Mouse (Mus musculus) heart, embryonic 16.5 days (tissue): ENCODE results near the gene Rnf26. TPM values are rescaled to one million over a fixed set of nuclear protein-coding genes. Genes with fewer than 3 reads are reported as not detected.

ENCODE experiments used
- ATAC-seq: fragments of 200-750 bp; cut with Nextera tagmentation; replicated peaks from 2 replicates; pipeline ENCODE4 v1.8.0; 2017; ENCODE audit warnings: moderate number of reproducible peaks; ENCODE audit not compliant: insufficient read depth, low FRiP score; ENCODE audit errors: extremely low read depth
- H3K27ac ChIP-seq: fragments of 300-500 bp; sonication (generic); 2 replicates; pipeline ENCODE4 v1.5.1; 2014; ENCODE audit warnings: mild to moderate bottlenecking, low read length, control low read depth, moderate library complexity
- H3K27me3 ChIP-seq: fragments of 300-500 bp; sonication (generic); 2 replicates; pipeline ENCODE4 v1.6.1; 2014; ENCODE audit warnings: low read length, mixed read lengths; ENCODE audit not compliant: control insufficient read depth, insufficient read depth
- H3K36me3 ChIP-seq: fragments of 300-500 bp; sonication (generic); 2 replicates; pipeline ENCODE4 v1.6.1; 2014; ENCODE audit not compliant: control insufficient read depth, insufficient read depth
- H3K4me1 ChIP-seq: fragments of 300-500 bp; sonication (generic); 2 replicates; pipeline ENCODE4 v1.6.1; 2014; ENCODE audit warnings: low read length, mixed read lengths; ENCODE audit not compliant: control insufficient read depth, insufficient read depth
- H3K4me2 ChIP-seq: fragments of 300-500 bp; sonication (generic); 2 replicates; pipeline ENCODE4 v1.6.1; 2014; ENCODE audit warnings: low read depth, mild to moderate bottlenecking, control low read depth, low read length
- H3K4me3 ChIP-seq: fragments of 300-500 bp; sonication (generic); 2 replicates; pipeline ENCODE4 v1.5.1; 2014; ENCODE audit warnings: mild to moderate bottlenecking, control low read depth, low read length
- H3K9ac ChIP-seq: fragments of 300-500 bp; sonication (generic); 2 replicates; pipeline ENCODE4 v1.6.1; 2014; ENCODE audit warnings: low read length, control low read depth
- H3K9me3 ChIP-seq: fragments of 300-500 bp; sonication (generic); replicated peaks from 2 replicates; pipeline ENCODE4 v1.6.1; 2016; ENCODE audit warnings: low read length; ENCODE audit not compliant: control insufficient read depth
- WGBS: fragments of 180-500 bp; shearing (Covaris S2); extraction: QIAGEN DNeasy Blood & Tissue Kit; methylation state at CpG from one replicate; pipeline ENCODE4 v1.1.7; 2014; 5-methylcytosine and 5-hydroxymethylcytosine counted together
- polyA plus RNA-seq: library from polyadenylated mRNA; unstranded; fragments of >200 nt; fragmentation: Nextera tagmentation; extraction: Ambion mirVana; gene quantifications from 2 replicates; pipeline ENCODE4 v1.2.1, GENCODE M21; 2015

Gene Rnf26
- polyA plus RNA-seq, 1 experiment from 2014 or later: 31.7 TPM

GRCm38 (mm10) chr9:44129633-44130032 is 16.3 kb upstream of the Rnf26 start:
- Histone ChIP-seq H3K4me3 (peak overlapping the region; percentile 53), H3K4me2 (peak overlapping the region; percentile 89), H3K36me3 (no peaks in the 10 kb centered on the region), H3K9ac (peak overlapping the region; percentile 82), H3K4me1 (peaks cover 42% of the 10 kb centered on the region), H3K9me3 (no peaks in the 10 kb centered on the region), H3K27me3 (no peaks in the 10 kb centered on the region), H3K27ac (peak overlapping the region; percentile 93)
- ATAC-seq: 0 out of 2 replicates have a peak, but pooled peaks have one; percentile 9
- 3% methylated on average over 9 of the region's 9 CpGs for WGBS

GRCm38 (mm10) chr9:44127351-44127801 is 14.1 kb upstream of the Rnf26 start:
- H3K4me3 ChIP-seq: no peak overlapping the region
- H3K4me1 ChIP-seq: peaks cover 32% of the 10 kb centered on the region
- ATAC-seq: no peak
- no peak overlapping the region for H3K9ac ChIP-seq
- no peak overlapping the region for H3K4me2 ChIP-seq
- no peaks in the 10 kb centered on the region for H3K36me3 ChIP-seq
- WGBS: 52% methylated on average over 3 of the region's 3 CpGs
- H3K9me3 ChIP-seq: no peaks in the 10 kb centered on the region
- peak overlapping the region; percentile 44 for H3K27ac ChIP-seq
- no peaks in the 10 kb centered on the region for H3K27me3 ChIP-seq

GRCm38 (mm10) chr9:44126746-44127145 is 13.4 kb upstream of the Rnf26 start:
- no peak overlapping the region for H3K4me2 ChIP-seq
- peak overlapping the region; percentile 34 for H3K27ac ChIP-seq
- H3K9ac ChIP-seq: no peak overlapping the region

GRCm38 (mm10) chr9:44125546-44126428 is 12.5 kb upstream of the Rnf26 start:
- peak overlapping the region; percentile 34 for H3K27ac ChIP-seq
- 34% methylated on average over 18 of the region's 18 CpGs for WGBS
- H3K36me3 ChIP-seq: no peaks in the 10 kb centered on the region
- no peaks in the 10 kb centered on the region for H3K27me3 ChIP-seq
- no peaks in the 10 kb centered on the region for H3K9me3 ChIP-seq
- peaks cover 26% of the 10 kb centered on the region for H3K4me1 ChIP-seq
- H3K4me3 ChIP-seq: 0 out of 2 replicates have a peak overlapping the region, but pooled peaks have one; percentile 2
- ATAC-seq: no peak
- peak overlapping the region; percentile 41 for H3K4me2 ChIP-seq
- 0 out of 2 replicates have a peak overlapping the region, but pooled peaks have one; percentile 3 for H3K9ac ChIP-seq

More at GRCm38 (mm10) chr9:44126746-44127145, 13.4 kb upstream of the Rnf26 start:
- H3K4me1 ChIP-seq: peaks cover 32% of the 10 kb centered on the region
- WGBS: 73% methylated on average over 3 of the region's 3 CpGs
- no peak for ATAC-seq
- H3K27me3 ChIP-seq: no peaks in the 10 kb centered on the region
- no peaks in the 10 kb centered on the region for H3K9me3 ChIP-seq
- H3K36me3 ChIP-seq: no peaks in the 10 kb centered on the region
- H3K4me3 ChIP-seq: no peak overlapping the region

DNA sequence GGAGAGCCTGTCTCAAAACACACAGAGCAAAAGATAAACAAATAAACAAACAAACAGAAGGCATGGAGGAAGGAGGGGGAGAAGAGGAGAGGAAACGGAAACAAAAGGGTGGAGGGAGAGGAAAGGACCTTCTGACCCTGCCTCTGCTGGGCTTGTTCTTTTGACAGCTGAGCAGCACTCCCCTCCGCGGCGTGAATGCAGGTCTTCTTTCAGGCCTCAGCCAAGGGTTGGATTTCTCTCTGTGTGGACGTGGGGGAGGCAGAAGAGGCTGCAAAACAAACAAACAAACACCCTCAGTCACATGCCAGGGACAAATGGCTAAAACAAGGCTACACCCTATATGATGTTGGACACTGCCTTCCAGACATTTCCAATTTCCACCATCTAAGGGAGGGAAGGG is 11.7 kb upstream of the Rnf26 start:
- Histone ChIP-seq H3K27me3 (no peaks in the 10 kb centered on the region), H3K27ac (no peak overlapping the region), H3K4me2 (no peak overlapping the region), H3K4me3 (no peak overlapping the region), H3K36me3 (no peaks in the 10 kb centered on the region), H3K4me1 (peaks cover 20% of the 10 kb centered on the region), H3K9ac (no peak overlapping the region), H3K9me3 (no peaks in the 10 kb centered on the region)
- WGBS: 59% methylated on average over 5 of the region's 5 CpGs
- no peak for ATAC-seq

DNA sequence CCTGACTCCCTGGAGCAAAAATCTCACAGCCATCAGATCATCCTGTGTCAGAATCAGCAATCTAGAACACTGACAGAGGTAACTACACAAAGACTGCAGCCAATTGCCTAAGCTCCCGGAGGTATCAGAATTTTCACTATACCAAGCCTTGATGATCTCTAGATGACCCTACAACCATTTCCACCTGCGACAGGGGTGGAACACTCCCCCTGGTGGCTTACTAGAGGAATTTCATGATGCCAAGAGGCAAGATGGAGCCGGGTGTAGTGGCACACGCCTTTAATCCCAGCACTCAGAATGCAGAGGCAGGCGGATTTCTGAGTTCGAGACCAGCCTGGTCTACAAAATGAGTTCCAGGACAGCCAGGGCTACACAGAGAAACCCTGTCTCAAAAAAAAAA is 11.0 kb upstream of the Rnf26 start:
- Histone ChIP-seq H3K4me1 (peaks cover 16% of the 10 kb centered on the region), H3K27me3 (no peaks in the 10 kb centered on the region), H3K36me3 (no peaks in the 10 kb centered on the region), H3K27ac (no peak overlapping the region), H3K9ac (no peak overlapping the region), H3K4me2 (no peak overlapping the region), H3K9me3 (no peaks in the 10 kb centered on the region), H3K4me3 (no peak overlapping the region)
- WGBS: 64% methylated on average over 6 of the region's 6 CpGs
- no peak for ATAC-seq

DNA sequence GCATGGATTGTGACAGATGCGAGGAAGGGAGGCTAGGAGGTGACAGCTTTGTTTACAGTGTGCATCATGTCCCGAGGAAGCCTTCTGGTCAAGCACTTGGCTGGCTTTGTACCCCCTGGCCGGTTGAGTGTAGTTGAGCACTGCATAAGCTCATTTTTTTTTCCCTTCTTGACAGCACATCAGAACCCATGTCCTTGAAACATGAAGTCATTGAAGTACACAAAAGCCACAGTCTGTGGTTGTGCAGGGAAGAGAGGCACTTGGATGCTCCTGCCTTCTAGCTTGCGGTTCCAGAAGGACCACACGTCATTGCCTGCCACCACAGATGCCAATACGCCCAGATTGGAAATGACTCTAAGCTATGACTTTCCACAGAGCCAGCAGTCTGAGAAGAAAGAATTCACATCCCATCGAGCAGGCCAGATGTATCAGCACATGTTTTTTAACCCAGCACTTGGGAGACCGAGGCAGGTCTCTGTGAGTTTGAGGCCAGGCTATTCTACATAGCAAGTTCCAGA is 6.7 kb upstream of the Rnf26 start:
- 70% methylated on average over 8 of the region's 8 CpGs for WGBS
- H3K27me3 ChIP-seq: no peaks in the 10 kb centered on the region
- no peak for ATAC-seq
- no peak overlapping the region for H3K4me2 ChIP-seq
- H3K27ac ChIP-seq: no peak overlapping the region
- no peaks in the 10 kb centered on the region for H3K4me1 ChIP-seq
- H3K4me3 ChIP-seq: no peak overlapping the region
- no peaks in the 10 kb centered on the region for H3K36me3 ChIP-seq
- H3K9me3 ChIP-seq: no peaks in the 10 kb centered on the region
- H3K9ac ChIP-seq: no peak overlapping the region

GRCm38 (mm10) chr9:44119011-44119410 is 5.7 kb upstream of the Rnf26 start:
- WGBS: 53% methylated on average over 5 of the region's 5 CpGs
- no peak for ATAC-seq
- no peak overlapping the region for H3K4me2 ChIP-seq
- H3K9me3 ChIP-seq: no peaks in the 10 kb centered on the region
- no peaks in the 10 kb centered on the region for H3K27me3 ChIP-seq
- no peaks in the 10 kb centered on the region for H3K4me1 ChIP-seq
- H3K27ac ChIP-seq: no peak overlapping the region
- no peaks in the 10 kb centered on the region for H3K36me3 ChIP-seq
- H3K9ac ChIP-seq: no peak overlapping the region
- no peak overlapping the region for H3K4me3 ChIP-seq

DNA sequence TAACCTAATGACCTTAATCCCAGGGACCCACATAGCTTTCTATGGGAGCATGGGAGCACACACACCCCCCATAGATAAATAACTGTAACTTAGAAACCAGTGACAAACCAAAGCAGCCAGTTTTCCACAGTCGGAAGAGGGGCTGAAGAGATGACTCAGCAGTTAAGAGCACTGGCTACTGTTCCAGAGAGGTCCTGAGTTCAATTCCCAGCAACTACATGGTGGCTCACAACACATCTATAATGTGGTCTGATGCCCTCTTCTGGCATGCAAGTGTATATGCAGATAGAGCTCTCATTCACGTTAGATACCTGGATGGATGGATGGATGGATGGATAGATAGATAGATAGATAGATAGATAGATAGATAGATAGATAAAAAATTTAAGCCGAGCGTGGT is 2.9 kb upstream of the Rnf26 start:
- ATAC-seq: no peak
- WGBS: 84% methylated on average over 4 of the region's 4 CpGs
- no peaks in the 10 kb centered on the region for H3K36me3 ChIP-seq

More for the DNA sequence above, 2.9 kb upstream of the Rnf26 start:
- no peak overlapping the region for H3K4me2 ChIP-seq
- H3K27ac ChIP-seq: peak overlapping the region; percentile 16; the same call in 1 of the 2 replicates
- H3K4me3 ChIP-seq: no peak overlapping the region
- no peaks in the 10 kb centered on the region for H3K9me3 ChIP-seq
- peaks cover 2% of the 10 kb centered on the region; the same call in 1 of the 2 replicates for H3K4me1 ChIP-seq
- no peaks in the 10 kb centered on the region for H3K27me3 ChIP-seq
- H3K9ac ChIP-seq: no peak overlapping the region
